Mouse (Mus musculus): Measurements from ENCODE around the gene Derl2.

Derl2 gene

DNA sequence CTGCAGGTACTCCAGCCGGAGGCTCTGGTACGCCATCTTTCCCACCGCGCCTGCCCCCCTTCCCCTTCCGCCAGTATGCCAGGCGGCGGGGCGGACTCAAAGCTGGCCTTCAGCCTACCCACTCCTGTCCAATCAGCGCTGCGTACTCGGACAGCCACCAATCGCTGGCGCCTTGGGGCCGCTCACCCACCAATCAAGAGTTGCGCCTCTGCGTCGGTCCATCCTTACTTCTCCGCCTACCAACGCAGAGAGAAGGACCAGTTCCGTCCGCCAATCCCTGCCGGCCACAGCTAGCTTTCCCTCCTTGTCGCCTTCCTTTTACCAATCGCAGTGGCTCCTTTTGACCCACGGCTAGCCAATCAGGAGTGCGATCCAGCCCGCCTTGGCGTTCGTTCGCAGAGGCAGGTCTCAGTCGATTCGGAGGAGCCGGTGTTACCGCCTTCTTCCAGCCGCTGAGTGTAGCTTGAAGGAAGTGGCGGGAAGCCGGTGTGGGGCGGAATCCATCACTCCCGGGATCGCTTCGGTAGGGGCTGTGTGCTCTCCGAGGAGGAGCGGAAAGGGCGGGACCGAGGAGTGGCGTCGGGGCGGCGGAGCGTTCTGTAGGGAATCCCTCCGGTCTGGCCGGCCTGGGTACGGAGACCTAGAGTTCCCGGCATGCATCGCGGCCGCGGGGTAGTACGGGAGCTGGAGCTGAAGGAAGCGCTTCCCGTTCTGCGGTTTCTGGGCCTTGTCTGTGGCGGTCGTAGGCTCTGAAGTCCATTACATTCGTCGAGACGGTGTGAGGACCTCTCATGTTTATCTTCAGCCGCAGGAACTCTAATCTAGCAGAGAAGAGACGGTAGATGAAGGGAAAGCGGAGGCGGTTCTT, at the start of gene Derl2, which contains the start of gene Mis12:
Gene Derl2 (minus strand): TSS at position 641 of the 868 bp plus-strand sequence.
Gene Mis12 (plus strand): TSS at position 411 of the 868 bp plus-strand sequence.
- DNase-seq (ENCODE audit: low spot score): peak; percentile 99

DNA sequence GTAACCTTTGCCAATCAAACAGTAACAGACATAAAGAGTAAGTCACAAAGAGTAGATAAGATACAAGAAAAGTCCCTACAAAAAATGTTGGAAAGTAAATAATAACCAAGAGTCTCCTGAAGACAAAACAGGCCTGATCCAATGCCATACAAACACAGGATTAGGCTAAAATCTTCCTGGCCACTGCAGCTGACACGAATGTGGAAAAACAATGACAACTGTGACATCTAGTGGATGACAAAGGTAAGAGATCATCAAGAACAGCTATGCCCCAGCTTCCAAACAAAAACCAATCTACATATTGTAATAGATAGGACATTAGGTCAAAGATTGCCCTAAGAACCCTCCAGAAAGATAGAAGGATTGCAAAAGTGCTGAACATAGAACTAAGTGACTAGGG, 32.9 kb upstream of the Derl2 start:
- DNase-seq (ENCODE audit: low spot score): peak; percentile 73

DNA sequence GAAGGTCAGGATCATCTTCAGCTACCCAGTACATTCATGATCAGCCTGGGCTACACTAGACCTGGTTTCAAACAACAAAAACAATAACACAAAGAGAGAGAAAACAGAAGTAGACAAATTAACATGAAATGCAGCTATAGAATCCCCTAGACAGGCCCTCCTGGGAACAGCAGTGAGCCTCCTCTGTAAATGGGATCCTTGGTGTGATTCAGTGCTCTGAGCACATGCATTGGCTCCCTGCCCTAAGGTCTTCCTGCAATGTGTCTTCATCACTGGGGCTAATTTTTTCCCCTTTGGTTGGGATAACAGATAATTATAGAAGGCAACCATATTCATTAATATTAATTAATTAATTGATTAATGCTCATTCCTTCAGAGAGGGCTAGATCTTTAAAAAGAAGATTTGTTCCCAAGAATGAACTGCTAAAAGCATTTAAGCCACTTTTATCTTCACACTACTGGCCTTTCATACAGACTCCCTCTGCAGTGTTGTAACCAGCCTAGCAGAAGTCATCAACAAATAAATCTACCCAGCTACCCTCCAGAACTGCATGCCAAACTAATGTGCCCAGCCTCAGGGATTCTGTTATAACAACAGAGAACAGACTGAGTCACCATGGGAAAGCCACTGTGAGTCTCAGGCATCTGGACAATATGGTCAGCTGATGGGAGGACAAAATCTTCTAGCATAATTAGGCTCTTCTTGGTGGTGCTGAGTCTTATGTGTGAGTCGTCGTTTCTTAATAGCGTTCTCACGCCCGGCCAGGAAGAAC, 20.1 kb upstream of the Derl2 start:
- DNase-seq (ENCODE audit: low spot score): no peak

DNA sequence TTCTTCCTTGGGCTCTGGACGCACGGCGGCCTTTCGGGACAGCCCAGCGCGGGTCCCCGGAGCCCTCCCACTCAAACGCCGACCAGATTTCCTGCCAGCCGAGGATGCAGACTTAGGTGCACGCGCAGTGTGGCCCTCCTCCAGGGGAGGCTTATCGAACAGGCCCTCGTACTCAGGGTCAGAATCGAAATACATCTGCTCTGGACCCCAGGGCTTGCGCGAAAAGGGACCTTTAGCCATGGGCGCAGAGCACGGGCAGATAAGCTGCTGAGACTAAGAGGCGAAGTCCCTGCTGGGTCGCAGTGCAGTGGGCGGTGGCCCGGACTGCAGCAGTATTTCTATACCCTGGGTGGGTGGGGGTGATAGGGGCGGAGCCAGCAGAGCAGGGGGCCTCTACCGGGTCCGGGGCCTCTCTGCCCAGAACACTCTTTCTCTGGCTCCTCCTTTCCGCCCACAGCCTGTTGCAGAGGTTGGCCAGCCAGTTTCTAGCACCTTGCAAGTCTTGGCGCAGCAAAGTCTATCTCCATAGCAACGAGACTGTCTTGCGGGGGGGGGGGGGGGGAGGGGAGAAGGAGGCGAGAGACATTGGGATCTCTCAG, 13.6 kb upstream of the Derl2 start, which contains the start of gene 6330403K07Rik:
Gene 6330403K07Rik (minus strand): TSS at position 351 of the 599 bp plus-strand sequence.
- peak; percentile 85 for DNase-seq (ENCODE audit: low spot score)

DNA sequence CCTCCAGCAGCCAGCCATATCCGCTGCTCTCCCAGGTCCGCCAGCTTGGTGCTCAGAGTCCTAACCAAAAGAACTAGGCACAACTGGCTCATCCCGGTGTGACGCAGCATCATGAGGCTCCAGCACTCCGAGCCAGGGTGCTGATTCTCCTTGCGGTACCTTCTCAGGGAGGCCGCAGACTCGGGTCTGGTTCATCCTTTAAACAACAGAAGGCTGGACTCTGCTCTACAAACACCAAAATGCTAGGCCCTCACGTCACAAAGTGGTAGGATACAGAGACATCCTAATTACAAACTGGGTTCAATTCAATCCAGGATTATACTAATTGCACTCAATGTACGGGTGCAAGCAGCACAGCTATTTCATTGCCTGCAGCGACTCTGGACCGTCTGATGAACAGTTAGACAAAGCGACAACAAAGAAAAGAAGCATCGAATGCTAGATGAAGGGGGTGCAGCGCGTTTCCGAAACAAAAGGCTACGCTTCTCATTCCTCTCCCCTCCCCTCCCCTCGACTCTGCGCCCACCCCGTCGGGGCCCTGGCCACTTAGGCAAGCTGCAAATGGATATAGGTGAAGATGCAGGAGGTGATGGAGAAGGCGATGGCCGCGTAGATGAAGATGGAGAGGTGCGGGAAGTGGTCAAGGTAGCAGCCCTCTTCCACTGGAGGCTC, 13.0 kb upstream of the Derl2 start:
- peak; percentile 47 for DNase-seq (ENCODE audit: low spot score)

DNA sequence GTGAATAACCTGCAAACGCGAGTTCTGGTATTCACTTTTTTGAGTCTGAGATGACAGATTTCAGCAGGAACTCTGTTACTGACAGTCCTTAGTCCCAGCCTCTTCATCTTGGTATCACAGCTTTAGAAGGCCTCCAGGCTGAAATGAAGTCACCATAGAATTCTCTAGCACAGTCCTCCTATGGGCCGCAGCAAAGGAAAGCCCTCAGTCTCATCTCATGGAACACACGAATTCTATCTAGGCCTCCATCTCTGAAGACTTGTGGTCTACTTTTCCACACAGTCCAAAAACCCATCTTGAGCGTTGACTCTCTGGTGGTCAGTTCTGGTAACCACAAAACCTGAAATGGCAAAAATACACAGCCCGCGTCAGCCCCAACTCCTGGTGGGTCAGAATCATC, 12.4 kb upstream of the Derl2 start:
- no peak for DNase-seq (ENCODE audit: low spot score)

DNA sequence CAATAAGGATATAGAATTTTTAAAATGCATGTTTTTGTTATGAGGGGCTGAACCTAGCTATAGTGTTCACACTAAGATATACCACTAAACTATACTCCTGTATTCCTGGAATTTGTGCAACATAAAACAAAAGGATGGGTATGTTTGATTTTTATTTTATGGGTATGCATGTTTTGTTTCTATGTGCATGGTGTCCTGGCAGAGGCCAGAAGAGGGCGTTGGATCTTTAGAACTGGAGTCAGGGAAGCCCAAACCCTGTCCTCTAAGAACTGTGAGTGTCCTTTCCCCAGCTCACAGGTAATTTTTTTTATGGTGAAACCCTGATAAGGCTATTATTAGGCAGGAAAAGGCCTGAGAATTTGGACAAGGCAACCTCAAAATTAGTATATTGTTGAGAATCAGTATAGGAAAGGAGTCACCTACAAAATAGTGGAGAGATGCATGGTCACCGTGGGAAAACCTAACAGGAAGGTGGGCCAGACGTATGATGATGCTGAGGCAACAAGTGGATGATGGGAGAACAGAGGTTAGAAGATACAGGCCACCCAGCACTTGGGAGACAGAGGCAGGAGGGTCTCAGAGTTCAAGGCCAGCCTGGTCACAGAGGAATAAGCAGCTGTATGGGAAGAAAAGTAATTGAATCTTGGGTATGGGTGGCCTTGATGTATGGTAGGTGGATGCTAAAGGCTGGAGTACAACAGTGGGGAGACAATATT, 9.9 kb upstream of the Derl2 start:
- DNase-seq (ENCODE audit: low spot score): no peak

DNA sequence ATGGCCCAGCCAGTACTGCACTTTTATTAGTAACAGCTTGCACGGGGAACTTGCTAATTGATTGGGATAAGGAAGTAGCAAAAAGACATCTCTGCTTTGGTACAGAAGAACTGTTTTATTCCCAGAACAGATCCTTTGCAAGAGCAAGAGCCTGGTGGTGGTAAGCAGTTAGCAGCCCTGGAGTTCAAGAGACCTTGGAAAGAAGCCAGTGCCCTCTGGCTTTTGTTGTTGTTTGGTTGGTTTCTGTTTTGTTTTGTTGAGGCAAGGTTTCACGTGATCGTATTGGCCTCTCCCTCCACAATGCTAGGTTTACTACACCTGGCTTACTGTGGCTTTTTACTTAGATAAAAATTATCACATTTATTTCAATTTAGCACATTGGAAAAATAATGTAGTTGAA, 8.6 kb upstream of the Derl2 start:
- no peak for DNase-seq (ENCODE audit: low spot score)

DNA sequence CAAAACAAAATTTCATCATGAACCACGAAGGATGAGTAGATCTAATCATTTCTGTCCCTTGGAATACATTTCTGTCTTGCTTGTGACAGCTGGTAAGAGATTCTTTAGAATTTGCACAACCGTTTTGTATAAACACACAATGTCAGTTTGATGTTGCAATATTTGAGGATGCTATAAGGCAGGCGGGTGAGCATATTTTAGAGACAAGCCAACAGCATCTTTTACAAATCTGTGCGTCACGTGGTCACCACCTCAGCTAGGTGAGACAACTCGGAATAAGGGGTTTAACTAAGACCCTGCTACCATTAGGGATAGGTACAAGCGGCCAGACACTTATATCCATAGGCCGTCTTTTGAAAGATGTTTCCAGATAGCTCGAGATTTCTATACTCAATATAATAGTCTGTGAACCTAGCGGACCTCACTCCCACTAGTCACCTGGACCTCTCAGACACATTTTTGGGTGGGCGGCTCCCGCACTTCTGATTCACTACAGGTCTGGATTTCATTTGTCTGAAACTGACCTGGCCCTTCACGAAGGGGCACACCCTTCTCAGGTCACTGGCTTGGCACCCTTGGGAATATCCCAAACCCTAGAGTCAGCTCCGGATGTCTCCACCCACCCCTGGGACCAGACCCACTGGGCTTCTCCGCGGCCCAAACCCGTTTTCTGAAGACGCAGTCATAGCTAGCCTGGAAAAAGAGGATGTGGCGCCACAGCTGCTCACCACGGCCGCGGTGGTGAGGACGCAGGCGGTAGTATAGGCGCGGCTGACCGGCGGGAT, 1.0 kb downstream of the Derl2 start:
- no peak for DNase-seq (ENCODE audit: low spot score)

DNA sequence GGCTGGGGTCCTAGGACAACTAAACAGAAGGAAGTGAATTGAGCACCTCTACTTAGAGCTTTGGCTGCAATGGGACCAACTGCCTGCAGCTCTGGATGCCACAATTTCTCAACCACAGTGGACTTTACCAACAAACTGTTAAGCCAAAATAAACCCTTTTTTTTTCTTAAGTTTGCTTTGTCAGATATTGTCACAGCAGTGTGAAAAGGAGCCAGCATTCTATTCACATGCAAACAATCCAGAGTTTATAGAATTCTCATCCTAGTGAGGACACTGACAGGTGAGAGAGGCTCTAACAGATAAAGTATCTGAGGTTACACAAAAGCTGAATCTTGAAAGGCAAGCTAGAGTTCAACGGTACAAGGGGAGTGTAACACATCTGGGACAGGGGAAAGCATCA, 2.6 kb downstream of the Derl2 start:
- DNase-seq (ENCODE audit: low spot score): no peak

DNA sequence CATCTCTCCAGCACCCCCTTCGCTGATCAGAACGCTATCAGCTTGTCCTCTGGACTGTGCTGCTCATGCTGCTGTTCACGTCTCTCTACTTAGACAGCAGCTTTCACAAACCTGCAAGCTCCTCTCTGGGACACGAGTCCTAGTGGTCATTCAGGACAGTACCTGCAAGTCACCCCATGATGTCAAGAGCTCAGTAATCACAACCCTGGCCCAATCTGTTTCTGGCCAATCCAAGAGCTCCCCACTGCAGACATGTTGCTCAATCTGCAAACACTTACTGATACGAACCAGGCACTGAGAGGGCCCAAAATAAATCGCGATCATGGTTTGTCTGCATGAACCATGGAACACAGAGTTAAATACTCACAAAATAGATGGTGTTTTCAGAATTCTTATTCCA, 6.9 kb downstream of the Derl2 start:
- DNase-seq (ENCODE audit: low spot score): no peak

DNA sequence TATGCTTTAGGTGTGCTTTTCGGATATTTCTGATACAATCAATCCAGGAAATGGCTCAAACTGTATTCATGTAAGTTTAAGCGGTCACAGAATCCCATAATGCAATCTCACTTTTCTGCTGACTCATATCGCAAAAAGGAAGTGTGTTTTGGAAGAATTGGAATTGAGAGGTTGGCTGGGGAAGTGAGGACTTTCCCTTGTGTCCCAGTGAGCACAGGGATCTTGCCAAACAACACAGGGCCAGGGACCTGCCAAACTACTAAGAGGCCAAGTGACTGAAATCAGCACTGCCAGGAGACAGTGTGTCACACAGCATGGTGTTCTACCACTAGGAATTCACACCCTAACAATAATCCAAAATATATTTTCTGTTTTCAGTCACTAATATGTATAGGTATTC, 11.3 kb downstream of the Derl2 start:
- DNase-seq (ENCODE audit: low spot score): no peak

DNA sequence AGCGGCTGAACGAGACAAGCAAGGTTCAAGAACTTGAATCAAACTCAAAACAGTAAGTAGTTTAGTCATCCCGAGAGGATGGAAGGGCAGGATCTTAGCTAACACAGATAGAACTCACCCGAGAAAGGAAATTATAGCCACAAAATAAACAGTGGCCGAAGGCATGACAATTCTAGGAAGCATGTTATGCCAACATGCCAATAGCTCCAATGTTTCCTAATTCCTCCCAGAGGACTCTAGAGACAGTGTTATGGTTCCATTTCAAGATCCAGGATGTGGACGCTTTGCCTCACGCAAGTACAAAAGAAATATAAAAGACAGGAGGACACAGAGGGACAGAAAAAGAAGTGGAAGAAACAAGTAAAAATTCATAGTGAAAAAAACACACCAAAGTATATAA, 11.8 kb downstream of the Derl2 start:
- no peak for DNase-seq (ENCODE audit: low spot score)

DNA sequence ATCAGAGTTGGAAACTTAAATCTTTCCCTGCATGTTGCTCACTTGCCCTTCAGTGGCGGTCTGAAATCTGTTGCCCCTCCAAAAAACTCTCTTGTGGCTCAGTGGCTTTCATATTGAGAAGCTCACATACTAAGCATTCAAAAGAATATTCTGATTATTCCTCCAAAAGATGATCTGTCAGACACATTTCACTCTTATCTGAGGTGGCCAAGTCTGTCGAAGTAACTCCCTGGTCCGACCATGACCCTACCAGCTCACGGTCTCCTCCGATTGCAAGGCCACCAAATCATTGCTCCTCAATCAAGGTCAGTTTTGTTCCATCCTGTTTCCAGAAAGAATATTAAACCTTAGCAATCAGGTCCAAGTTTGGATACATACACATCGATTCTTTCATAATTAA, 12.6 kb downstream of the Derl2 start:
- no peak for DNase-seq (ENCODE audit: low spot score)

DNA sequence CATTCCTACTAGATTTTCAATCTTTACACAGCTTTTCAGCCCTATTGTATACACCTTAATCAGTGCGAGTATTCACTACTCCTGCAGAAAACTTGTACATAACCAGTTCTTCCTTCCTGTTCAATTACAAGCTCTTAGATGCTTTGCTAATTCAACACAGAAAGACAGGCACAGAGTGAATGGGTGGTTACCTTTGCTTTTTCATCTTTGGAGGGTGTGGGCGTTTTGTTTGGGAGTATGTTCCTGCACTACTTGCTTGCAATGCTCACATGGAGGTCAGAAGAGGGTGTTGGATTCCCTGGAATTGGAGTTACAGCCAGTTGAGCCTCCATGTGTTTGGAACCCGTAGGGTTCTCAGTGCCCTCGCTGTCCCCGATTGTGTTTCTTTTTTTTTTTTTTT, 14.6 kb downstream of the Derl2 start:
- DNase-seq (ENCODE audit: low spot score): no peak

DNA sequence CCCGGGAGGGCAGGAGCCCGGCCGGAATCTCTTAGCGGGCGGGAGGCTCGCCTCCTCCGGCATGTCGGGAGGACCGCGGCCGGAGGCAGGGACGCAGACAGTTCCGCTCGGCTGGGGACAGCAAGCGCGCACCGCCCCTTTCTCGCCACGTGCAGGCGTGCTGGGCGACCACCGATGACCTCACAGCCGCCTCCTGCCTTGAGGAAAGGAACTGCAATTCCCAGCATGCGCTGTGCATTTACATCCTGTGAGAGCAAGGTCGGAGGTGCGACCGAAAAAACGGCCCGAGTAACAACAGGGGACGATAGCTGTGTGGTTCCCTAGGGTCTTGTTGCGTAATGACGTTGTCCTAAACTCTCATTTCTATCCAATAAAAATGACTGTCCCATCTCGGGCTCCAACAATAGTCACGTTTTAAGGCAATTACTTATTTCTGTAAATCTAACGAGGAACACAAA, 15.3 kb downstream of the Derl2 start, which contains the start of gene Dhx33:
Gene Dhx33 (minus strand): TSS at position 122 of the 458 bp plus-strand sequence.
- DNase-seq (ENCODE audit: low spot score): peak; percentile 100

DNA sequence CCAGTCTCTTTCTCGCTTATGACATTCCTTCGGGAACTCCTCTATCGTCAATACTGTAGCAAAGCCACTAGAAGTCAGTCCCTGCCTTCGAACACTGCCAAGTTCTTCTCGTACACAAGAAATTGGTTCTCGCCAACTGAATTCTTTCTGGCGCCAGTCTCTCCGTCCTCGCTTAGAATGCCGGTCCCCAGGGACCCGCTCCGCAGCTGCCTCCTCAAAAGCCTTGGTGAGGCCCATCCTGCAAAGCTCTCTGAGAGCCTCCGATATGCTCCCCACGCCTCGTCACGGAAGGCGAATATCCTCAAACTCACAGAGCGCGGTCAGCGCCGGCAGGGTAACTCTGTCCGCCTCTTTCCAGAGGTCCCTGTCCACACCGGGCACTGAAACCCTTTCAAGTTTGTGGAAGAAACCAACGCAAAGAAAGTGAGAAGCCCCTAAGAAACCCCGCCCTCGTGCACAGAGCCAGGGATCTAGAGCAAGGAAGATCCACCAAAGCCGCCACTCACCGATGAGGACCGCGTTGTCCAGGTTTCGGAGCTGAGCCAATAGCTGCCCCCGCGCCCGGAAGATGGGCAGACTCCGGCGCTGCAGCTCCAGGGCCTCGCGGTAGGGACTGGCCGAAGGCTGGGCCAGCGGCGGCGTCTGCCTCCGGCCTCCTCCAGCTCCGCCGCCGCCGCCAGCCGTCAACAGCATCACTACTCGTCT, 15.9 kb downstream of the Derl2 start:
- DNase-seq (ENCODE audit: low spot score): peak; percentile 65

DNA sequence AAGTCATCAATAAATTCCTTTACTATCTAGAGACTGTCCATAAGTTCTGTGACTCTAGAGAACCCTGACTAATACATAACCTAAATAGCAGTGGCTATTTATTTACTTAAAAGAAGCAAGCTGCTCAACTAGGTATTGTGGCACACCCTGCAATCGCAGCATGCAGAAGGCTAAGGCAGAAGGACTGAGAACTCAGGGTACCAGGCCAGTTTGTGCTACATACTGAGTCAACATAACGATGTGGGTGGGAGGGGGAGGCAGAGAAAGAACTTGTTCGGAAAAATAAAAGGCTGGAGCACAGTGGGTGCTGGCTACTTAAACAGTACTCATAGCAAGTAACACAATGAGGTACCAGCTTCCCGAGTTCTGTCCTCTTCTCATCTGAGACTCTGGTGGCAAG, 18.5 kb downstream of the Derl2 start:
- DNase-seq (ENCODE audit: low spot score): no peak

DNA sequence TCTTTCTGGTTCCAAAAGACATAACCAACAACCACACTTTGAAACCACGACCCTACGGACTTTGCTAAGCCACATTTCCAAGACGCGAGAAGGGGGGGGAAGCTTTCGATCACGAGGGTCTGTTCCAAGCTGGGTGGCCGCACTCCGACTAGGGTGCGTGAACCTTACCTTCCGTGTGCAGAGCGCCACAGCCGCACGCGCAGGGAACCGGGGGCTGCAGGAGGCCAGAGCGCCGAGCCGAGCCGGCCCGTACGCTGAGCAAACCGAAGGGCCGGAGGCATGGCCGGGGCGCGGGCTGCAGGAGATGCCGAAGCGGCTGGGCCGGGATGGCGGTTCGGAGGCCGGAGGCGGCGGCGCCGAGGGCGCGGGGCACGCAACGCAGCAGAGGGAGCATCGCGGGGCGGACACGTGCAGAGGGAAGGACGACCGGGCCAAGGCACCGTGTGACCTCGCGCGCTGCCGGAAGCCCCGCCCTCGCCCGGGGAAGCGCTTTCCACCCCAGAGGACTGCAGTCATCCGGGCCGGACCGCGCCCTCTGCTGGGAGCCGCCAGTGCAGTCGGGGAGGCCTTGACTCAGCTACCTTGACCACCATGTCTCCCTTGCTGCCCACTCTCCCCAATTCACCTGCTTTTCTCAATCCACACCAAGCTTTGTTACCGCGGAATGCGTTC, 36.9 kb downstream of the Derl2 start, which contains the start of gene C1qbp:
Gene C1qbp (minus strand): TSS at position 470 of the 672 bp plus-strand sequence.
- DNase-seq (ENCODE audit: low spot score): peak; percentile 94
